Mouse (Mus musculus) embryonic fibroblast, embryonic 13.5 days (primary cell): ENCODE measurements around the gene Opn4.

ENCODE experiments used
- CTCF ChIP-seq: IDR thresholded peaks from 2 replicates; pipeline ENCODE4 v1.5.1; 2011; ENCODE audit warnings: mild to moderate bottlenecking, control low read depth, low read length, moderate library complexity, borderline replicate concordance; ENCODE audit not compliant: insufficient read depth
- POLR2A ChIP-seq: IDR thresholded peaks from 2 replicates; pipeline ENCODE4 v1.6.1; 2011; ENCODE audit warnings: low read depth, mild to moderate bottlenecking, control low read depth, low read length, moderate library complexity

- TF ChIP-seq POLR2A (no peak), CTCF (no peak)
These were observed at the start of gene Opn4 for GRCm38 (mm10) chr14:34599941-34600340.
